7 mouse cellular contexts compared by ENCODE assay signal in genomic region chr5:104339706-104340512, GRCm38 (mm10). TPM values are rescaled to one million over a fixed set of nuclear protein-coding genes. Genes with fewer than 3 reads are reported as not detected.
DNase-seq lines count a peak whose midpoint lies in the region; ATAC-seq and TF ChIP-seq lines count a peak whose summit lies in the region.

No protein-coding gene starts in this region.

- no peaks in the 10 kb centered on the region for H3K36me3 ChIP-seq in lung, embryonic 14.5 days (ENCODE audit: insufficient read depth)
- H3K36me3 ChIP-seq in forebrain, embryonic 15.5 days, result no peaks in the 10 kb centered on the region
- no peaks in the 10 kb centered on the region for H3K36me3 ChIP-seq in midbrain, postnatal 0 days (ENCODE audit: insufficient read depth, low read length)

- peak; percentile 84 for TF ChIP-seq CTCF in lung, embryonic 14.5 days (IDR thresholded peaks at IDR 0.05; ENCODE audit: low read depth)
- TF ChIP-seq CTCF in midbrain, postnatal 0 days (IDR thresholded peaks at IDR 0.05), result peak; percentile 91

- no peak overlapping the region for H3K4me3 ChIP-seq in lung, embryonic 14.5 days (ENCODE audit: low read depth, low read length)
- no peak overlapping the region for H3K4me3 ChIP-seq in forebrain, embryonic 15.5 days
- H3K4me3 ChIP-seq in midbrain, postnatal 0 days (ENCODE audit: low read depth, low read length), result no peak overlapping the region

- DNase-seq in lung, embryonic 14.5 days, result peak; percentile 85
- DNase-seq in lung, postnatal 25 days (ENCODE audit: low spot score), result no peak
- peak; percentile 30 for DNase-seq in brain, embryonic 18.5 days (ENCODE audit: low read depth, low spot score)
- DNase-seq in kidney, postnatal 36 days, result peak; percentile 19 to 50
- peak; percentile 84 for DNase-seq in midbrain, postnatal 0 days (ENCODE audit: low spot score)
- DNase-seq in c-Kit-positive CD71-positive TER-119-positive erythroid progenitor cells, embryonic 14.5 days (ENCODE audit: low spot score), result no peak

- no peaks in the 10 kb centered on the region for H3K4me1 ChIP-seq in lung, embryonic 14.5 days (ENCODE audit: insufficient read depth)
- H3K4me1 ChIP-seq in forebrain, embryonic 15.5 days, result no peaks in the 10 kb centered on the region
- no peaks in the 10 kb centered on the region for H3K4me1 ChIP-seq in midbrain, postnatal 0 days (ENCODE audit: insufficient read depth, low read length)

- H3K4me2 ChIP-seq in lung, embryonic 14.5 days, result peak overlapping the region; percentile 7; the same call in 1 of the 2 replicates
- H3K4me2 ChIP-seq in forebrain, embryonic 15.5 days (replicated peaks), result peak overlapping the region; percentile 25
- peak overlapping the region; percentile 33; the same call in 1 of the 2 replicates for H3K4me2 ChIP-seq in midbrain, postnatal 0 days (ENCODE audit: low read depth, low read length, poor library complexity, severe bottlenecking)

- no peak overlapping the region for H3K27ac ChIP-seq in lung, embryonic 14.5 days (ENCODE audit: low read depth)
- H3K27ac ChIP-seq in forebrain, embryonic 15.5 days (replicated peaks), result no peak overlapping the region
- H3K27ac ChIP-seq in midbrain, postnatal 0 days (ENCODE audit: low read depth, low read length), result no peak overlapping the region

- peak; percentile 80; the same call in 1 of the 2 replicates for ATAC-seq in lung, embryonic 14.5 days (ENCODE audit: insufficient read depth)
- ATAC-seq in forebrain, embryonic 15.5 days (replicated peaks), result peak; percentile 76
- peak; percentile 70; the same call in 1 of the 2 replicates for ATAC-seq in midbrain, postnatal 0 days (ENCODE audit: low FRiP score)

- H3K9ac ChIP-seq in lung, embryonic 14.5 days, result no peak overlapping the region
- H3K9ac ChIP-seq in forebrain, embryonic 15.5 days (replicated peaks), result no peak overlapping the region; the same call in 1 of the 2 replicates
- no peak overlapping the region for H3K9ac ChIP-seq in midbrain, postnatal 0 days (replicated peaks; ENCODE audit: low read length, poor library complexity, severe bottlenecking)

- no peaks in the 10 kb centered on the region for H3K27me3 ChIP-seq in lung, embryonic 14.5 days (ENCODE audit: insufficient read depth, low read length)
- H3K27me3 ChIP-seq in forebrain, embryonic 15.5 days, result no peaks in the 10 kb centered on the region
- no peaks in the 10 kb centered on the region for H3K27me3 ChIP-seq in midbrain, postnatal 0 days (ENCODE audit: insufficient read depth, low read length)

- no peaks in the 10 kb centered on the region for H3K9me3 ChIP-seq in lung, embryonic 14.5 days (ENCODE audit: low read depth, low read length)
- no peaks in the 10 kb centered on the region for H3K9me3 ChIP-seq in forebrain, embryonic 15.5 days
- H3K9me3 ChIP-seq in midbrain, postnatal 0 days (ENCODE audit: low read length), result no peaks in the 10 kb centered on the region

- WGBS in lung, embryonic 14.5 days, result 18% methylated on average over 14 of the region's 14 CpGs
- 23% methylated on average over 14 of the region's 14 CpGs for WGBS in forebrain, embryonic 15.5 days
- 23% methylated on average over 14 of the region's 14 CpGs for WGBS in midbrain, postnatal 0 days

RNA-seq across cellular contexts. Expression of gene Mepe, which starts 14.8 kb away (rescaled TPM):
- not detected in 2 replicates for polyA plus RNA-seq in lung, embryonic 14.5 days (2014; fragmentation: Nextera tagmentation; extraction: Ambion mirVana)
- not detected in 2 replicates for polyA plus RNA-seq in forebrain, embryonic 15.5 days (2015; fragmentation: Nextera tagmentation; extraction: Ambion mirVana)
- total RNA-seq in midbrain, postnatal 0 days (2014; rRNA removed), result not detected in 2 replicates
- not detected in 2 replicates for polyA plus RNA-seq in midbrain, postnatal 0 days (2015; fragmentation: Nextera tagmentation; extraction: Ambion mirVana)

RNA-seq across cellular contexts. Expression of gene Ibsp, which starts 40.9 kb away (rescaled TPM):
- polyA plus RNA-seq in lung, embryonic 14.5 days (2014; fragmentation: Nextera tagmentation; extraction: Ambion mirVana), result 3.0 and 3.9 TPM in 2 replicates
- 0.63 and 2.1 TPM in 2 replicates for polyA plus RNA-seq in forebrain, embryonic 15.5 days (2015; fragmentation: Nextera tagmentation; extraction: Ambion mirVana)
- total RNA-seq in midbrain, postnatal 0 days (2014; rRNA removed), result 0.16 TPM in 1 of 2 replicates, not detected in the other
- polyA plus RNA-seq in midbrain, postnatal 0 days (2015; fragmentation: Nextera tagmentation; extraction: Ambion mirVana), result 0.10 TPM in 1 of 2 replicates, not detected in the other

Comparison
In these comparisons a context has a peak if more than half of its experiments do, and no peak if none do; other contexts are left out.
1. DNase-seq: peak in lung, embryonic 14.5 days (single experiment), brain, embryonic 18.5 days (single experiment), kidney, postnatal 36 days (2 of 2) and midbrain, postnatal 0 days (single experiment); none in lung, postnatal 25 days (single experiment) and c-Kit-positive CD71-positive TER-119-positive erythroid progenitor cells, embryonic 14.5 days (single experiment).
2. Peak in every context shown above with its lines, with median percentiles within 50 percentile points of each other: ATAC-seq and H3K4me2 ChIP-seq.